Mouse (Mus musculus) adipocyte (in vitro differentiated cells): ENCODE results near the gene Fbxo28.
"Not testable (repeated sequence)": the region's sequence is repeated elsewhere in the genome, so short reads cannot be mapped to it uniquely, and the experiment has no call there.

Source experiments
- DNase-seq: peaks from one replicate; pipeline ENCODE4 v3.0.0-alpha.2; 2016; ENCODE audit warnings: low spot score

Gene Fbxo28

GRCm38 (mm10) chr1:182341993-182342392 lies 564 bp upstream of the Fbxo28 start:
- no peak for DNase-seq

- no peak for DNase-seq
Observed at GRCm38 (mm10) chr1:182340281-182340680, 1.1 kb downstream of the Fbxo28 start.

GRCm38 (mm10) chr1:182338961-182339565 lies 2.4 kb downstream of the Fbxo28 start:
- DNase-seq = peak; percentile 57

DNA sequence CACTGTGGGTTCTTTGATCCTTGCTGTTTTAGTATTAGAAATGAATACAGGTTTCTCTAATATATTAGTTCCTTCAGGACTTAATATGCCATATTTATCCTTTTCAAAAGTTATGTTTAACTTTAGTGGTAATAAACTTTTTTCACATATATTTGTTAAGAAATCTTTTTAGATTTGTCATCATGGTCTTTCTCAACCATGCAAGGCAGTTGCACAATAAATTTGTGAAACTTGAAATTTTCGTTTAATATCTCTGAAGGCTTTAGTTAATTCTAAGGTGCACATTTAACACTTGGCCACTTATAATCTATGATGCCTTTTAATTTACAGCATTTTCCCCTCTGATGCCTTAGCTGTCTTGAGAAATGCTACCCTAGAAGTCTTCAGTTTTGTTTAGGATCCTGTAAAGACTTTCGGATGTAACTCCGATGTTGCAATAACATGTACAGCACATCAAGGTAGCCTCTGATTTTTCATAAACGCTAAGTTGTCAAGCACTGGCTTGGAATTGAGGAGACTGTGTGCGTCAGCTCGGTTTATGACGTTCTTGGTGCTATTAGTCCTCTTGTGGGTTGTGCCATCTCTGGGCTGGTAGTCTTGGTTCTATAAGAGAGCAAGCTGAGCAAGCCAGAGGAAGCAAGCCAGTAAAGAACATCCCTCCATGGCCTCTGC lies 7.5 kb downstream of the Fbxo28 start:
- DNase-seq = peak; percentile 29

- DNase-seq = no peak
Observed at GRCm38 (mm10) chr1:182332090-182333034, 9.1 kb downstream of the Fbxo28 start.

GRCm38 (mm10) chr1:182325919-182326318 lies 15.5 kb downstream of the Fbxo28 start:
- DNase-seq = no peak

GRCm38 (mm10) chr1:182324552-182324951 lies 16.9 kb downstream of the Fbxo28 start:
- no peak for DNase-seq

DNA sequence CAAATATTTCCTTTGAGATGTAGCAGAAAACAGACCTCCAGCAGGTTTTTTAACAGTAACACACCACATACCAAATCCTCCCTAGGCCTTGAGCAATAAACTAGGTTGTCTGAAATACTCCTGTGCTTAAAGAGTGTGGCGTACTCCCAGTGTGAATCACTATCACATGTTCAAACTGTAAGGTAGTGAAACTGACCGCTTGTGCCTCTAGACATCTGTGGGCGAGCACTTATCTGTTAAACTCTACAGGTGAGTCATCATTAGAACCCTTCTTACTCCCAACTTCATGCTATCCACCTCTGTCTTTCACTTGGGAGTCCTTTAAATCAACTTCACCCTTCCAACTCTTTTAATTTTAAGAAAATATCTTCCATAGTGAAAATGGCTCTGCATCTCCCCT lies 18.3 kb downstream of the Fbxo28 start:
- no peak for DNase-seq

- DNase-seq = no peak
Observed at GRCm38 (mm10) chr1:182314201-182314600, 27.2 kb downstream of the Fbxo28 start.

DNA sequence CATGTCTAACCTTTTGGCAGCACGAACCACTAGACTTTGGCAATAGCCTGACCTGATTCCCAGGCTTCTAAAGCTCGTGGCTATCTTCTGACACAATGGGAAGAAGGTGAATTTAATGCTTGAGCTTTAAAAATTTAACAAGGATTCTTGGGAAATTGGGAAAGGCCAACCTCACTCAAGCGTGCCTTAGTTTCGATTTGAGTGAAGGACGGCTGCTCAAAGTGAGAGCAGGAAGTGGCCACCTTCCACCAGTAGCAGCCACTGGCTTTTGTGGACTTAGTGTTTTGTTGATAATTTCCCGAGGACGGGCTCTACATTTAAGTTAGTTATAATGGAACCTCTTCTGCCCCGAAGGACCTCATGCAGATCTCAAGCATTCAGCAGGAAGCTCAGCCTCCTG lies 28.2 kb downstream of the Fbxo28 start:
- no peak for DNase-seq

GRCm38 (mm10) chr1:182311376-182311775 lies 30.1 kb downstream of the Fbxo28 start:
- no peak for DNase-seq

- no peak for DNase-seq
Observed at GRCm38 (mm10) chr1:182310316-182310715, 31.1 kb downstream of the Fbxo28 start.

DNA sequence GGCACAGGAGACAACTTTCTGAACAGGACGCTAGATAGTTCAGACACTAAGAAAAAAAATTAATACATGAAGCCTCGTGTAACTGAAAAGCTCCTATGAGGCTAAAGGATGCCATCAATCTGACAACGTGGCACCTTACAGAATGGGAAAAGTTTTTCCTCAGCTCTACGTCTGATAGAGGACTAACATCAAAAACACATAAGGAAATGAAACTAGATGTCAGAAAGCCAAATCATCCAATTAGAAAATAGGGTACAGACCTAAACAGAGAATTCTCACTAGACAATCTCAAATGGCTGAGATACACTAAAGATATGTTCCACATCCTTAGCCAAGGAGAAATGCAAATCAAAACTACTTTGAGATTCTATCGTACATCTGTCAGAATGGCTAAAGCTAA lies 32.0 kb downstream of the Fbxo28 start:
- DNase-seq = no peak

- DNase-seq = no peak
Observed at GRCm38 (mm10) chr1:182302916-182303315, 38.5 kb downstream of the Fbxo28 start.

- no peak for DNase-seq
Observed at GRCm38 (mm10) chr1:182302176-182302870, 39.1 kb downstream of the Fbxo28 start.

DNA sequence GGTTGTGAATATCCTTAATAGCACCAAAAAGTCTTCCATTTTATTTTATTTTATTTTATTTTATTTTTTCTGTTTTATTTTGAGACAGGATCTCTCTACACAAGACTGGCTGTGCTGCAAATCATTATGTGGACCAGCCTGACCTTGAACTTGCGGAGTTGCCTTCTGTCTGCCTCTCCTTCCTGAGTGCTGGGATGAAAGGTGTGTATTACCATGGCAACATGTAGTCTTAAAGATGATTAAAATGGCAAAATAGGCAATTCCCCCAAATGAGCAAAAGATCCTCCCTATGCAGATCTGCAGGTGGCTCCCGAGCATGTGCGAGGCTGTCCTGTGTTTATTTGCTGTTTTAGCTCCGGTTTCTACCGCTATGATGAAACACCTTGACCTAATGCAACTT lies 43.6 kb downstream of the Fbxo28 start:
- no peak for DNase-seq

GRCm38 (mm10) chr1:182297246-182297645 lies 44.2 kb downstream of the Fbxo28 start:
- DNase-seq = no peak

DNA sequence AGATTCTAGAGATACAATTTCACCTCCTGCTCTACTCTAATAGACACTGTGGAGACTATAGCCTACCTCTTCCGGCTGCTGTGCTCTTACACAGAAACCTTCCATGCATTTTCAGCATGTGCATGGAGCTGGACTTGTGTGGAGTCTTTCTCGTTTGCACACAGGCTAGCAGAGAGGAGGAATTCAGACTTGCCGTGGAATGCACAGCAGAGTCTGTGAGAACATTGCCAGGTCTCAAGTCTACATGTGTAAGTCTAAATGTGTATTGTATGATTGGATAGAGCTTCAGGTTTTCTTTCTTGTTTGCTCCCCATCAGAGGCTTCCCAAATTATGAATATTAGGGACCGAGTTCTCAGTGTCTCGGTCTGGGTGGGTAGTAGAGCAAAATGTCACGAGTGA lies 44.6 kb downstream of the Fbxo28 start:
- no peak for DNase-seq

- DNase-seq = no peak
Observed at GRCm38 (mm10) chr1:182296141-182296540, 45.3 kb downstream of the Fbxo28 start.

DNA sequence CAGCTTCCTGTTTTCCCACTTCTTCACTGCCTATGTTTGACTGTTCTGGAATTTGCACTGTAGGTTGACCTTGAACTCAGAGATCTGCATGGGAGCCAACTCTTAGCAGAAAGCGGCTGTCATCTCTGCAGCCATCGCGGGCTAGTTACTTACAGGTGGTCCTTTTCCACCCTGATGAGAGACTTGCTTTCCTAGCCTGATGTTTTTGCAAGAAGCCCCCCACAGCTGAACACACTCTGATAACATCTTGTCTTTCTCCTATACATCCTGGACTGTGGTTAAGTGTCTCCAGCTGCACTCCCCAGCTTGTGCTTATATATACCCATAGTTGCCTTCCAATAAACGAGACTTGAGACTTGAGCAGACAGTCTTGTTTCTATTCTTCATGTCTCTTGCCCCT lies 49.1 kb downstream of the Fbxo28 start:
- no peak for DNase-seq

GRCm38 (mm10) chr1:182290741-182291140 lies 50.7 kb downstream of the Fbxo28 start:
- not testable (repeated sequence) for DNase-seq

GRCm38 (mm10) chr1:182289781-182290180 lies 51.6 kb downstream of the Fbxo28 start:
- DNase-seq = peak; percentile 91
